Mouse (Mus musculus): Measurements from ENCODE around the gene Tmem135. TPM values are rescaled to one million over a fixed set of nuclear protein-coding genes. Genes with fewer than 3 reads are reported as not detected.
"Not testable (repeated sequence)": the region's sequence is repeated elsewhere in the genome, so short reads cannot be mapped to it uniquely, and the experiment has no call there.

Gene Tmem135
- polyA plus RNA-seq, 1 experiment from 2014 or later = 21.7 TPM

- WGBS = 59% methylated on average over 5 of the region's 5 CpGs
- Histone ChIP-seq H3K27me3 (replicated peaks; ENCODE audit: insufficient read depth, low read length) (no peaks in the 10 kb centered on the region), H3K9ac (replicated peaks; ENCODE audit: low read depth) (no peak overlapping the region), H3K4me2 (replicated peaks; ENCODE audit: low read depth, low read length) (no peak overlapping the region), H3K27ac (ENCODE audit: low read length) (no peak overlapping the region), H3K4me1 (ENCODE audit: insufficient read depth, low read depth, low read length) (no peaks in the 10 kb centered on the region), H3K36me3 (ENCODE audit: insufficient read depth, low read length) (no peaks in the 10 kb centered on the region), H3K9me3 (ENCODE audit: low read length) (no peaks in the 10 kb centered on the region), H3K4me3 (ENCODE audit: low read depth, low read length) (no peak overlapping the region)
- no peak for DNase-seq (ENCODE audit: low spot score)
- no peak for TF ChIP-seq CTCF (IDR thresholded peaks at IDR 0.05)
- ATAC-seq = no peak
Measured at GRCm38 (mm10) chr7:89327731-89328130, 76.3 kb downstream of the Tmem135 start.

- no peak overlapping the region for H3K9ac ChIP-seq (replicated peaks; ENCODE audit: low read depth)
- H3K4me1 ChIP-seq (ENCODE audit: insufficient read depth, low read depth, low read length) = no peaks in the 10 kb centered on the region
- WGBS = 33% methylated on average over 4 of the region's 4 CpGs
- DNase-seq (ENCODE audit: low spot score) (peak; percentile 31), ATAC-seq (no peak)
- H3K36me3 ChIP-seq (ENCODE audit: insufficient read depth, low read length) = no peaks in the 10 kb centered on the region
- no peaks in the 10 kb centered on the region for H3K27me3 ChIP-seq (replicated peaks; ENCODE audit: insufficient read depth, low read length)
- no peak overlapping the region for H3K4me2 ChIP-seq (replicated peaks; ENCODE audit: low read depth, low read length)
- no peak overlapping the region for H3K4me3 ChIP-seq (ENCODE audit: low read depth, low read length)
- TF ChIP-seq CTCF (IDR thresholded peaks at IDR 0.05) = no peak
- TF ChIP-seq EP300 (IDR thresholded peaks at IDR 0.05) = no peak
- H3K27ac ChIP-seq (ENCODE audit: low read length) = no peak overlapping the region
- no peaks in the 10 kb centered on the region for H3K9me3 ChIP-seq (ENCODE audit: low read length)
Measured at GRCm38 (mm10) chr7:89326761-89327160, 77.3 kb downstream of the Tmem135 start.

DNA sequence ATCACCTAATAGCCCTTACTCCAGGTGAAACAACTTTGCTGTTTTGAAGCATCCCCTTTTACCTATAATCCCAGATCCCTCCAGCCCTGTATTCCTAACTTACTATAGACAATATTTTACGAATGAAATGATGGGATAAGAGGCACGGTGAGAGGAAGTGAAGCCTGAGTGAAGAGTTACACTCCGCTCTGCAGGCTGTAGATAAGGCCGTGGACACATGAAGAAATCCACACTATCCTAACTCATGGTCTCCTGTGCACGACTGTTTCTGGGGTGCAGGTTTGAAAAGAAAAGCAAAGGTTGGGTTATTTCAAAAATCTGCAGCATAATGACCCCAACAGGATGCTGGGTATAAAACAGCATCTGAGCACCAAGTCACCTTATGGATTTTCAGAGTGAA lies 77.8 kb downstream of the Tmem135 start:
- ATAC-seq (no peak), DNase-seq (ENCODE audit: low spot score) (no peak)
- Histone ChIP-seq H3K9ac (replicated peaks; ENCODE audit: low read depth) (no peak overlapping the region), H3K27me3 (replicated peaks; ENCODE audit: insufficient read depth, low read length) (no peaks in the 10 kb centered on the region), H3K36me3 (ENCODE audit: insufficient read depth, low read length) (no peaks in the 10 kb centered on the region), H3K9me3 (ENCODE audit: low read length) (no peaks in the 10 kb centered on the region), H3K4me1 (ENCODE audit: insufficient read depth, low read depth, low read length) (no peaks in the 10 kb centered on the region), H3K4me2 (replicated peaks; ENCODE audit: low read depth, low read length) (no peak overlapping the region), H3K4me3 (ENCODE audit: low read depth, low read length) (no peak overlapping the region), H3K27ac (ENCODE audit: low read length) (no peak overlapping the region)
- no peak for TF ChIP-seq CTCF (IDR thresholded peaks at IDR 0.05)
- TF ChIP-seq EP300 (IDR thresholded peaks at IDR 0.05) = no peak
- 57% methylated on average over 5 of the region's 5 CpGs for WGBS

DNA sequence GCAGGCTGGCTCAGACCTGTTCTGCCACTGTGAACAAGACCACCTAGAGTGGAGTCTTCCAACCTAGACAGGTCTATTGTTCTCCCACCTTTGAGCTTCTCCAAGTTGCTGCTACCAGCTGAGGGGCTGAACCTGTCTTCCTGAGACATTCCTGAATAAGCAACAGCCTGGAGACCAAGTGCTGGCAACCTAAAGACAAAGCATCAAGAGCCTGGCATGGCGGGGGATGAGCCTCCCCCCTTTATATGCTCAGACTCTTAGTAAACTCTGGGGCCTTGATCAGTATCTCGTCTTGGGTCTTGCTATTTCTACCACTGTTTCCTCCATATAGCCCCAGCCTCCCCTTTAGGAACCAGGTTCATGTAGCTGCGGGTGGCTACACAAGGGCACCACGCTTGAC lies 81.3 kb downstream of the Tmem135 start:
- not testable (repeated sequence) for H3K4me3 ChIP-seq (ENCODE audit: low read depth, low read length); DNase-seq (ENCODE audit: low spot score); H3K4me1 ChIP-seq (ENCODE audit: insufficient read depth, low read depth, low read length); H3K4me2 ChIP-seq (replicated peaks; ENCODE audit: low read depth, low read length); H3K27me3 ChIP-seq (replicated peaks; ENCODE audit: insufficient read depth, low read length); ATAC-seq; H3K9me3 ChIP-seq (ENCODE audit: low read length); H3K9ac ChIP-seq (replicated peaks; ENCODE audit: low read depth); H3K27ac ChIP-seq (ENCODE audit: low read length); H3K36me3 ChIP-seq (ENCODE audit: insufficient read depth, low read length)
- whole genome bisulfite sequencing = 86% methylated on average over 4 of the region's 4 CpGs

DNA sequence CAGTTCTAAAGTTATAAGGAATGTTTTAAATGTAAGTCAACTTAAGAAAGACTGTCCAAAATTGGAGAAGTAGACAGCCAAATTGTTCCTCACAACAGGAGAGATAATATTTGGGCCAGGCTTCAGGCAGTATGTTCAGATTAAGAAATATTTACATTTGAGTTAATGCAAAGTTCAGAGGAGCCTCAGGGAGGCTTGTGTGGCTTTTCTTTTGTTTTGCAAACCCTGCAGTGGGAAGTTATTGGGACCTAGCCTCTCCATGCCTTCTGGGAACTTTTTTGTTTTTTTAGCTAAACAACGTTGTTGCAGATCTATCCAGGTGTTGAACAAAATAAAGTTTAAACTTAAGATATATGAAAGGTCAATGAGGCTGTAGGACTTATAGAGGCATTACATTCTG lies 84.7 kb downstream of the Tmem135 start:
- Histone ChIP-seq H3K4me2 (replicated peaks; ENCODE audit: low read depth, low read length) (no peak overlapping the region), H3K4me1 (ENCODE audit: insufficient read depth, low read depth, low read length) (no peaks in the 10 kb centered on the region), H3K4me3 (ENCODE audit: low read depth, low read length) (no peak overlapping the region), H3K27ac (ENCODE audit: low read length) (no peak overlapping the region), H3K9me3 (ENCODE audit: low read length) (no peaks in the 10 kb centered on the region), H3K36me3 (ENCODE audit: insufficient read depth, low read length) (no peaks in the 10 kb centered on the region), H3K9ac (replicated peaks; ENCODE audit: low read depth) (no peak overlapping the region), H3K27me3 (replicated peaks; ENCODE audit: insufficient read depth, low read length) (no peaks in the 10 kb centered on the region)
- 73% methylated on average over 1 of the region's 1 CpGs for WGBS
- TF ChIP-seq CTCF (IDR thresholded peaks at IDR 0.05) = no peak
- no peak for TF ChIP-seq EP300 (IDR thresholded peaks at IDR 0.05)
- no peak for ATAC-seq
- DNase-seq (ENCODE audit: low spot score) = no peak

DNA sequence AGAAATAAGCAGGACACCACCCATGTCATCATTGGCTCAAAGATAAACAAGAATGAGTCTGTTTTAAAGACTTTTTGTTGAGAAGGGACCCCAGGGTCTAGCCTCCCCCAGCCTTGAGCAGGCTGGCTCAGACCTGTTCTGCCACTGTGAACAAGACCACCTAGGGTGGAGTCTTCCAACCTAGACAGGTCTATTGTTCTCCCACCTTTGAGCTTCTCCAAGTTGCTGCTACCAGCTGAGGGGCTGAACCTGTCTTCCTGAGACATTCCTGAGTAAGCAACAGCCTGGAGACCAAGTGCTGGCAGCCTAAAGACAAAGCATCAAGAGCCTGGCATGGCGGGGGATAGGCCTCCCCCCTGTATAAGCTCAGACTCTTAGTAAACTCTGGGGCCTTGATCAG lies 86.9 kb downstream of the Tmem135 start:
- H3K4me3 ChIP-seq (ENCODE audit: low read depth, low read length); H3K27me3 ChIP-seq (replicated peaks; ENCODE audit: insufficient read depth, low read length); H3K36me3 ChIP-seq (ENCODE audit: insufficient read depth, low read length); H3K4me1 ChIP-seq (ENCODE audit: insufficient read depth, low read depth, low read length); H3K4me2 ChIP-seq (replicated peaks; ENCODE audit: low read depth, low read length); H3K9ac ChIP-seq (replicated peaks; ENCODE audit: low read depth); H3K27ac ChIP-seq (ENCODE audit: low read length); DNase-seq (ENCODE audit: low spot score); H3K9me3 ChIP-seq (ENCODE audit: low read length); ATAC-seq: not testable (repeated sequence)
- WGBS = 82% methylated on average over 1 of the region's 1 CpGs

DNA sequence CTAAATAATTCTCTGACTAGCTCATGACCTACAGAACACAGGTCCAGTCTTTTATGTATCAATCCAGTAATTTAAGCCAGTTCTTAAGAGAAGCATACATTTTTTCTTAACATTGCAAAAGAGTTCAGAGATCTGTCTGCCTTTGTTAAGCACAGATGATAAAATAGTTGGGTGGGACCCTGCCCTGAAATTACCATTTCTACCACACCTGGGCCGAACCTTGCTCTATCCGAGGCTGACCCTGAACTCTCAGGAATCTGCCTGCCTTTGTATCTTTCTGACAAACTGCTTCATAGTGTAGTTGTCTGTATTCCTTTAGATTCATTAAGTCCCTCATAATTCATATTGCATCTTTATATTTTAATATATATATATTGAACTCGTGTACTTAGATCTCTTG lies 87.9 kb downstream of the Tmem135 start:
- H3K36me3 ChIP-seq (ENCODE audit: insufficient read depth, low read length) = no peaks in the 10 kb centered on the region
- no peak overlapping the region for H3K27ac ChIP-seq (ENCODE audit: low read length)
- no peaks in the 10 kb centered on the region for H3K4me1 ChIP-seq (ENCODE audit: insufficient read depth, low read depth, low read length)
- no peaks in the 10 kb centered on the region for H3K27me3 ChIP-seq (replicated peaks; ENCODE audit: insufficient read depth, low read length)
- DNase-seq (ENCODE audit: low spot score) = no peak
- no peak overlapping the region for H3K4me3 ChIP-seq (ENCODE audit: low read depth, low read length)
- 85% methylated on average over 3 of the region's 3 CpGs for WGBS
- ATAC-seq = no peak
- H3K9ac ChIP-seq (replicated peaks; ENCODE audit: low read depth) = no peak overlapping the region
- no peaks in the 10 kb centered on the region for H3K9me3 ChIP-seq (ENCODE audit: low read length)
- TF ChIP-seq CTCF (IDR thresholded peaks at IDR 0.05) = no peak
- no peak for TF ChIP-seq EP300 (IDR thresholded peaks at IDR 0.05)
- H3K4me2 ChIP-seq (replicated peaks; ENCODE audit: low read depth, low read length) = no peak overlapping the region
